9 mouse cellular contexts compared by ENCODE assay signal in the genomic region with DNA sequence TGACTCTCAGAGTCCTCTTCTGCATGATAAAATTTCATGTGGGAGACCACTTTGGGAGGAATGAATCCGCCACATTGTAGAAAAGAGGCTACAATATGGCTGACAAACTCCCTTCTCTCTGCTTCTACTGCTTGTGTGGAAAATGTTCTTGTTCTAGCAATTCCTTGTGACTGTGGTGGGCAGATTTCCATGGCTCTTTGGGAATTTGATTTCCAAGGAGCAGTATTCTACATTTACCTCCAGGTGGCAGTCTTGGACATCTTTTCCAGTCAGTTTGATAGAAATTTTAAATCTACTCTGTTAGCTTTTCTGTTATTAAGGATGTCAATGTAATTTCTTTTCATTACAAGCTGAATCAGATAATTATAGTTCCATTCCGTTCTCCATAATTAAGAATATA. TPM values are rescaled to one million over a fixed set of nuclear protein-coding genes. Genes with fewer than 3 reads are reported as not detected.
A peak's percentile ranks its signal among the peaks of the same experiment; 100 is the strongest.
DNase-seq lines count a peak whose midpoint lies in the region; ATAC-seq and TF ChIP-seq lines count a peak whose summit lies in the region.
"Had no signal": no experiment of that assay in that cellular context is flagged by ENCODE, and none has a peak within 500 bp of the region (broad histone marks: within the 10 kb centered on the region; RNA-seq: fewer than 3 reads in every experiment).

No protein-coding gene starts in this region.

- TF ChIP-seq CTCF in lung, embryonic 14.5 days (IDR thresholded peaks at IDR 0.05; ENCODE audit: low read depth): peak; percentile 64

- H3K27ac ChIP-seq in heart, embryonic 12.5 days (ENCODE audit: poor library complexity, severe bottlenecking): no peak overlapping the region
- no peak overlapping the region for H3K27ac ChIP-seq in lung, embryonic 14.5 days (ENCODE audit: low read depth)
- H3K27ac ChIP-seq: midbrain, embryonic 12.5 days had no signal

- no peak overlapping the region for H3K4me2 ChIP-seq in heart, embryonic 12.5 days
- no peak overlapping the region for H3K4me2 ChIP-seq in lung, embryonic 14.5 days
- H3K4me2 ChIP-seq: midbrain, embryonic 12.5 days had no signal

- no peak overlapping the region for H3K9ac ChIP-seq in heart, embryonic 12.5 days
- H3K9ac ChIP-seq in lung, embryonic 14.5 days: no peak overlapping the region
- H3K9ac ChIP-seq: midbrain, embryonic 12.5 days had no signal

- 42% methylated on average over 2 of the region's 2 CpGs for WGBS in heart, embryonic 12.5 days
- WGBS in lung, embryonic 14.5 days: 33% methylated on average over 2 of the region's 2 CpGs

- no peak for ATAC-seq in heart, embryonic 12.5 days (ENCODE audit: insufficient number of reproducible peaks, low FRiP score)
- no peak for ATAC-seq in lung, embryonic 14.5 days (ENCODE audit: insufficient read depth)
- ATAC-seq in megakaryocyte progenitor cell, adult 5-6 weeks (replicated peaks; ENCODE audit: poor library complexity): peak; percentile 70
- no peak for ATAC-seq in activated CD4-positive, CD25-positive, alpha-beta regulatory T cell, adult 4 months

- no peak overlapping the region for H3K4me3 ChIP-seq in heart, embryonic 12.5 days
- no peak overlapping the region for H3K4me3 ChIP-seq in lung, embryonic 14.5 days (ENCODE audit: low read depth, low read length)
- H3K4me3 ChIP-seq: midbrain, embryonic 12.5 days had no signal

- no peaks in the 10 kb centered on the region for H3K9me3 ChIP-seq in heart, embryonic 12.5 days (replicated peaks)
- H3K9me3 ChIP-seq in lung, embryonic 14.5 days (ENCODE audit: low read depth, low read length): no peaks in the 10 kb centered on the region
- H3K9me3 ChIP-seq: midbrain, embryonic 12.5 days had no signal

- H3K4me1 ChIP-seq in heart, embryonic 12.5 days (replicated peaks): no peaks in the 10 kb centered on the region
- no peaks in the 10 kb centered on the region for H3K4me1 ChIP-seq in lung, embryonic 14.5 days (ENCODE audit: insufficient read depth)
- H3K4me1 ChIP-seq: midbrain, embryonic 12.5 days had no signal

- H3K36me3 ChIP-seq in heart, embryonic 12.5 days: peaks cover 11% of the 10 kb centered on the region
- peaks cover 14% of the 10 kb centered on the region; the same call in 1 of the 2 replicates for H3K36me3 ChIP-seq in lung, embryonic 14.5 days (ENCODE audit: insufficient read depth)

- DNase-seq in heart, adult 8-10 months (ENCODE audit: low spot score): peak; percentile 8
- DNase-seq in lung, embryonic 14.5 days: peak; percentile 80
- no peak for DNase-seq in lung, postnatal 36 days
- peak; percentile 42 for DNase-seq in R1 (ENCODE audit: low read depth, low spot score)
- DNase-seq in adrenal gland, postnatal 36 days: no peak

- no peaks in the 10 kb centered on the region for H3K27me3 ChIP-seq in heart, embryonic 12.5 days (replicated peaks)
- no peaks in the 10 kb centered on the region for H3K27me3 ChIP-seq in lung, embryonic 14.5 days (ENCODE audit: insufficient read depth, low read length)
- H3K27me3 ChIP-seq: midbrain, embryonic 12.5 days had no signal

RNA-seq across cellular contexts. Expression of a gene that starts 13.5 kb away (rescaled TPM):
- 10 to 100 TPM; 22.2 to 24.5 (median 23.3) TPM for total RNA-seq in heart, adult 8-10 months (2022)
- polyA plus RNA-seq in heart, embryonic 12.5 days (2016; fragmentation: Nextera tagmentation; extraction: Ambion mirVana): 28.6 and 28.7 TPM in 2 replicates
- polyA plus RNA-seq in lung, embryonic 14.5 days (2014; fragmentation: Nextera tagmentation; extraction: Ambion mirVana): 34.4 and 37.3 TPM in 2 replicates
- total RNA-seq in megakaryocyte progenitor cell, adult 5-6 weeks (2015): 44.6 and 46.1 TPM in 2 replicates
- 29.9 and 38.9 TPM in 2 replicates for total RNA-seq in megakaryocyte progenitor cell, adult 5-6 weeks (2017)
- total RNA-seq in adrenal gland, postnatal 36 days (2021): 10 to 100 TPM; 30.2 to 34.5 TPM
- 10 to 100 TPM; 10.4 to 10.8 TPM for polyA plus RNA-seq in activated CD4-positive, CD25-positive, alpha-beta regulatory T cell, adult 4 months (2017; shearing (Covaris generic))

Comparison
In these comparisons a context has a peak if more than half of its experiments do, and no peak if none do; other contexts are left out.
1. DNase-seq: peak in heart, adult 8-10 months (single experiment), lung, embryonic 14.5 days (single experiment) and R1 (single experiment); none in lung, postnatal 36 days (single experiment) and adrenal gland, postnatal 36 days (0 of 2).